ENCODE assay signal across 13 mouse cellular contexts in genomic region chr6:121086226-121086625, GRCm38 (mm10). TPM values are rescaled to one million over a fixed set of nuclear protein-coding genes. Genes with fewer than 3 reads are reported as not detected.
DNase-seq lines count a peak whose midpoint lies in the region; ATAC-seq and TF ChIP-seq lines count a peak whose summit lies in the region.
"Had no signal": no experiment of that assay in that cellular context is flagged by ENCODE, and none has a peak within 500 bp of the region (broad histone marks: within the 10 kb centered on the region; RNA-seq: fewer than 3 reads in every experiment).

No protein-coding gene starts in this region.

- no peak overlapping the region for H3K4me3 ChIP-seq in heart, embryonic 13.5 days
- H3K4me3 ChIP-seq in liver, embryonic 11.5 days (ENCODE audit: low read depth, low read length): no peak overlapping the region
- H3K4me3 ChIP-seq in liver, postnatal 0 days (ENCODE audit: low read depth, low read length): no peak overlapping the region
- no peak overlapping the region for H3K4me3 ChIP-seq in liver, embryonic 15.5 days (replicated peaks)

- peaks cover 90% of the 10 kb centered on the region for H3K4me1 ChIP-seq in heart, embryonic 13.5 days
- H3K4me1 ChIP-seq in liver, embryonic 11.5 days (replicated peaks; ENCODE audit: control insufficient read depth, insufficient read depth, low read length): peaks cover 67% of the 10 kb centered on the region
- H3K4me1 ChIP-seq in liver, postnatal 0 days (ENCODE audit: insufficient read depth): peaks cover 69% of the 10 kb centered on the region
- peaks cover 85% of the 10 kb centered on the region for H3K4me1 ChIP-seq in liver, embryonic 15.5 days (replicated peaks)

- no peak overlapping the region for H3K27ac ChIP-seq in heart, embryonic 13.5 days (replicated peaks)
- peak overlapping the region; percentile 92; the same call in 1 of the 2 replicates for H3K27ac ChIP-seq in liver, embryonic 11.5 days (ENCODE audit: low read depth, low read length)
- no peak overlapping the region for H3K27ac ChIP-seq in liver, postnatal 0 days (ENCODE audit: low read depth)
- 0 out of 2 replicates have a peak overlapping the region, but pooled peaks have one; percentile 3 for H3K27ac ChIP-seq in liver, embryonic 15.5 days (replicated peaks)

- peak overlapping the region; percentile 47 for H3K9ac ChIP-seq in heart, embryonic 13.5 days
- peak overlapping the region; percentile 44; the same call in 1 of the 2 replicates for H3K9ac ChIP-seq in liver, embryonic 11.5 days (ENCODE audit: low read depth, low read length)
- no peak overlapping the region for H3K9ac ChIP-seq in liver, postnatal 0 days (replicated peaks)
- H3K9ac ChIP-seq in liver, embryonic 15.5 days: no peak overlapping the region

- TF ChIP-seq EP300 in liver, postnatal 0 days (IDR thresholded peaks at IDR 0.05; ENCODE audit: low read depth): no peak

- DNase-seq in heart, adult 9 months (ENCODE audit: low spot score in 2 of 2): no peak
- no peak for DNase-seq in liver, embryonic 11.5 days (ENCODE audit: low spot score)
- no peak for DNase-seq in liver, postnatal 0 days
- no peak for DNase-seq in thymus, postnatal 25 days
- no peak for DNase-seq in adrenal gland, postnatal 4 days (ENCODE audit: low spot score in 2 of 2)
- DNase-seq: adrenal gland, postnatal 10 days; cerebellum, adult 9-11 months; gastrocnemius, postnatal 10 days; heart, postnatal 36 days; right cerebral cortex, postnatal 4 days had no signal

- WGBS in heart, embryonic 13.5 days: 84% methylated on average over 9 of the region's 9 CpGs
- 75% methylated on average over 9 of the region's 9 CpGs for WGBS in liver, embryonic 11.5 days
- 60% methylated on average over 9 of the region's 9 CpGs for WGBS in liver, postnatal 0 days (ENCODE audit: insufficient replicate concordance)
- 67% methylated on average over 9 of the region's 9 CpGs for WGBS in liver, embryonic 15.5 days (ENCODE audit: insufficient replicate concordance)

- no peak for ATAC-seq in heart, embryonic 13.5 days (ENCODE audit: extremely low read depth, insufficient number of reproducible peaks, low FRiP score, low TSS enrichment)
- no peak for ATAC-seq in liver, embryonic 11.5 days (replicated peaks; ENCODE audit: low FRiP score)
- ATAC-seq in liver, postnatal 0 days: no peak
- 0 out of 2 replicates have a peak, but pooled peaks have one; percentile 23 for ATAC-seq in common myeloid progenitor, adult 5-6 weeks (replicated peaks; ENCODE audit: low read depth, poor library complexity, severe bottlenecking)
- no peak for ATAC-seq in liver, embryonic 15.5 days (ENCODE audit: insufficient read depth)

- TF ChIP-seq CTCF in liver, postnatal 0 days (IDR thresholded peaks at IDR 0.05; ENCODE audit: low read depth): no peak

- peaks cover 22% of the 10 kb centered on the region for H3K36me3 ChIP-seq in heart, embryonic 13.5 days
- H3K36me3 ChIP-seq in liver, embryonic 11.5 days (ENCODE audit: control insufficient read depth, insufficient read depth, low read length): peaks cover 8% of the 10 kb centered on the region; the same call in 1 of the 2 replicates
- no peaks in the 10 kb centered on the region for H3K36me3 ChIP-seq in liver, postnatal 0 days (replicated peaks; ENCODE audit: insufficient read depth, low read length)
- peaks cover 3% of the 10 kb centered on the region; the same call in 1 of the 2 replicates for H3K36me3 ChIP-seq in liver, embryonic 15.5 days (replicated peaks)

- no peak overlapping the region for H3K4me2 ChIP-seq in heart, embryonic 13.5 days
- H3K4me2 ChIP-seq in liver, embryonic 11.5 days: no peak overlapping the region
- H3K4me2 ChIP-seq in liver, postnatal 0 days (ENCODE audit: low read depth, low read length): no peak overlapping the region
- H3K4me2 ChIP-seq in liver, embryonic 15.5 days: no peak overlapping the region

- H3K27me3 ChIP-seq in heart, embryonic 13.5 days (replicated peaks): no peaks in the 10 kb centered on the region
- H3K27me3 ChIP-seq in liver, embryonic 11.5 days (replicated peaks; ENCODE audit: control insufficient read depth, insufficient read depth, low read length): no peaks in the 10 kb centered on the region
- no peaks in the 10 kb centered on the region for H3K27me3 ChIP-seq in liver, postnatal 0 days (ENCODE audit: insufficient read depth, low read length)
- no peaks in the 10 kb centered on the region for H3K27me3 ChIP-seq in liver, embryonic 15.5 days

- no peaks in the 10 kb centered on the region for H3K9me3 ChIP-seq in heart, embryonic 13.5 days
- H3K9me3 ChIP-seq in liver, embryonic 11.5 days (ENCODE audit: control insufficient read depth, low read length): no peaks in the 10 kb centered on the region; the same call in 1 of the 2 replicates
- H3K9me3 ChIP-seq in liver, postnatal 0 days (ENCODE audit: low read length): no peaks in the 10 kb centered on the region
- H3K9me3 ChIP-seq in liver, embryonic 15.5 days (replicated peaks): no peaks in the 10 kb centered on the region

RNA-seq across cellular contexts. Expression of gene Mical3, which starts 44.6 kb away (rescaled TPM):
- 28.2 and 29.2 TPM in 2 replicates for polyA plus RNA-seq in heart, embryonic 13.5 days (2015; fragmentation: Nextera tagmentation; extraction: Ambion mirVana)
- 16.6 and 20.2 TPM in 2 replicates for polyA plus RNA-seq in liver, embryonic 11.5 days (2014; fragmentation: Nextera tagmentation; extraction: Ambion mirVana)
- 4.0 and 4.5 TPM in 2 replicates for polyA plus RNA-seq in liver, postnatal 0 days (2015; fragmentation: Nextera tagmentation; extraction: Ambion mirVana)
- 22.0 and 24.3 TPM in 2 replicates for total RNA-seq in common myeloid progenitor, adult 5-6 weeks (2017)
- 8.7 and 11.5 TPM in 2 replicates for polyA plus RNA-seq in liver, embryonic 15.5 days (2015; fragmentation: Nextera tagmentation; extraction: Ambion mirVana)
- total RNA-seq in adrenal gland, postnatal 4 days (2021): 10 to 100 TPM; 71.0 to 71.9 TPM

Comparison
In these comparisons a context has a peak if more than half of its experiments do, and no peak if none do; other contexts are left out.
1. H3K27ac ChIP-seq: peak in liver, embryonic 11.5 days (single experiment) and liver, embryonic 15.5 days (single experiment); none in heart, embryonic 13.5 days (single experiment) and liver, postnatal 0 days (single experiment).
2. H3K9ac ChIP-seq: peak in heart, embryonic 13.5 days (single experiment) and liver, embryonic 11.5 days (single experiment); none in liver, postnatal 0 days (single experiment) and liver, embryonic 15.5 days (single experiment).